Mouse (Mus musculus): ENCODE results near the gene Dnase2b.

Gene Dnase2b

DNA sequence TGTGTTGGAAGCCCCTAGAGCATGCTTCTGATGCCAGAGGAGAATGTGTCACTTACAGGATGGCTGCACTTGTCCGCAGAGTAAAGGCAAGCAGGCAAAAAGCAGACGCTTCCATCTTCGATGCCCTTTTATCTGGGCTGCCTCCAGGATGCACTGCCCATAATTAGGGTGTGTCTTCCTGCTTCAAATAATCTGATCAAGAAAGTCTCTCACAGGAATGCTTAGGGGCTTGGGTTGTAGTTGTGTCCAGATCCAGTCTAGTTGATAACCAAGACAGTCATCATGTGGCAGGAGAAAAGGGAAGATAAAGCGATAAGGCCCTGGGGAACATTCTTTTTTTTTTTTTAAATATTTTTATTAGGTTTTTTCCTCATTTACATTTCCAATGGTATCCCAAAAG lies at the start of gene Dnase2b:
Gene Dnase2b (minus strand): TSS at position 101 of the 400 bp plus-strand sequence.
- no peak for DNase-seq (ENCODE audit: extremely low spot score)

DNA sequence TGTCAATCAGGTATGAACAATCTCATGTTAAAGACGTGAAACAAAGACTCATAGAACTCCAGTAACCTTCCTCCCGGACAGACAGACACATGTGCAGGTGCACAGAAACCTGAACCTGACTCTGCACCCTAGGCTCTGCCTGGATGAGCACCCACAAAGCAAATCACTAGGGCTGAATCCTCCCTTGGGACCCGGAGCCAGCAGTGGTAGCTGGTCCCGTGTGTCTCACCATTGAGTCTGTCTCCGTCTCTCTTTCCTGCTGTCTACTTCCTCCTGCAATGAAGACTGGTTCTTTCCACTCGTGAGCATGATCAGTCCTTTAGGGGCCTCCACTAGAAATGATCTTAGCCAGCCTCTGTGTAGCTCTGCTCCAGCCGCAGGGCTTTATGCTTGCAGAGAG lies 46.5 kb upstream of the Dnase2b start:
- no peak for DNase-seq (ENCODE audit: extremely low spot score)

DNA sequence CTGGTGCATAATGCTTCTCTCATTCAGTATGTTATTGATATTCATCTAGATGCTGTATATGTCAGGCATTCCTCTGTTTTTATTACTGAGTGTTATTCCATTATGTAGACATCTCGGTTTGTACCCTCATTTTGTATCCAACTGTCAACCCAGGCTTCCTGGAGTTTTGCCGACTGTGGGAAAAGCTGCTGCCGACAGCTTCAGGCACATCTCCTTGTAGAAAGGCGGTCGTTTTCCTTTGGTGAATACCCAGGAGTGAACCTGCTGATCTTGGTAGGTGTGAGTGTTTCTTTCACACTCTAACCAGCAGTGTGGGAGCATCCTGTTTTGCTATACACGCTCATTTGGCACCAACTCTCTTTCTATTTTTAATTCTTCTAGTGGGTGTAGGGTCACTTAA lies 45.6 kb upstream of the Dnase2b start:
- DNase-seq (ENCODE audit: extremely low spot score) = no peak

DNA sequence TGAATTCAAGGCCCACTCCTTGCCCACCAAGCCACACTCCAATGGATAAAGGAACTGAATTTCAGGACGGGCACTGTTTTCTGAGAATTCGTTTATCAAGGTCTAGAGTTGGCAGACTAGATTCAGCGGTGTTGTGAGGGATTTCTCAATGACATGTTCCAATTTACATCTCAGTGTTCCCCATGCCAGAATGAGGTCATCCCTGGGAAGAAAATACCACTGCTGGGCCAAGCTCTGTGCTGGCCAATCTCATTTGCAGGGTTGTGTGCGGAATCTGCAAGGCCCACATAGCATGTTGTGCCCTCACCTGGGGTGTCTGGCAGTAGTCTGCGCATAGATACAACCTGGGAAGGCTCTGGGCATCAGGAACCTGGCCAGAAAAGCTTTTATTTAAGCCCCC lies 43.9 kb upstream of the Dnase2b start:
- DNase-seq (ENCODE audit: extremely low spot score) = no peak

DNA sequence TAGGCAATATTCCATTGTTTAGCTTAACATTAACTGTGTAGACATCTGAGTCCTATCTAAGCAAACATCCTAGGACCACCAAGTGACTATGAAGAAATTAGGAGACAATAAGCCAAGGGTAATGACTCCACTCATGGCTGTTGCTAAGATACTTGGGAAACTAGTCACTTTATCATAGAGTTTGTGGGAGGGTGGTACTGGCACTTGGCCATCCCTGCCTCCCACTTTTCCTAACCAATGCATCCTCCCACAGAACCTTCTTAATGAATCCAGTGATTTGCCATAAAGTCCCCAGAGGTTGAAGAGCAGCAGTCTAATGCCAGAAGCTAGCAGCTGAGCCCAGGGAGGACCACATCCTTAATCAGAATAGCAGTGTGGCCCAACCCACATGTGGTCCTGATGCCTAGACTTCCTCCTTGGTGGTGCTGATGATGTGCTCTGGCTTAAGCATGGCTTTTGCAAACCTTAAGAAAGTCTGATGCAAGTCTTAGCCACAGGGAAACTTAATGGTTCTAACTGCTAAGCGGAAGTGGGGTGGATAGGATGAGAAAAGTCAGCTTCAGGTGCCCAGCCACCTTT lies 42.8 kb upstream of the Dnase2b start:
- DNase-seq (ENCODE audit: extremely low spot score) = no peak

DNA sequence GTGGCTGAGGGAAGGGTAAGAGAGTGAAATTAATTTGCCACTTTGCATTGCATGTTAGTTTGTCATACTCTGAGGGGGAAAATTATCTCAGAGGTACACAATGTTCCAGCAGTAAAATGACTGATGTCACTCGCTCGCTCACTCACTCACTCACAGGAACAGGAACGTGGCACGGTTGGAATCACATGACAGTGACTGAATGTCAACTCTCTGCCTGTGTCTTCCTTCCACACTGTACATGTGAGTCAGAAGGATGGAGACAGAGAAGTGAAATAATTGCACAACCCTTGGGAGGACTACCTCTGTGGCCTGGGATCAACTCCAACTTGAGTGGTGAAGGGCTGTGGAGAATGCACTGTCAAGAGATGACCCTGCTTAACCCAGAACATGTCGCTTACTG lies 42.0 kb upstream of the Dnase2b start:
- no peak for DNase-seq (ENCODE audit: extremely low spot score)

DNA sequence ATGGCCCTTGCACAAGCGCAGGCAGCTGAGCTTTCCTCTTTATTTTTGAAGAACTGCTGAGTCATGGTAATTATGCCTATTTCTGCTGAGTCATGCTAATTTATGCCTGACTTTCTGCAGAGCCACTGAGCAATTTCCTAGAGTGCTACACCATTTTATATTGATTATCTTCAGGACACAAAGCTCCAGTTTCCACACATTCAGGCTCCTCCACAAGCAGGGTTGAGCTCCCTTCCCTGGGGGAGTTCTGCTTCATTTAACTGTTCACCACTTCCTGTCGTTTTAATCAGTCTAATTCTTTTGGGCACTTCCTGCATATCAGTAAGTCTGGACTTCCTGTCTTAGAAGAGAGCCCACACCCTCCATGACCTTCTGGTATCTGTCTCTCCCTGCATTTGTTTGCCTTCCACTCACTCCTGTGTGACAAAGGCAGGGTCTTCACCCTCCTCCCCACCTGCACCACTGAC lies 39.7 kb upstream of the Dnase2b start:
- no peak for DNase-seq (ENCODE audit: extremely low spot score)

DNA sequence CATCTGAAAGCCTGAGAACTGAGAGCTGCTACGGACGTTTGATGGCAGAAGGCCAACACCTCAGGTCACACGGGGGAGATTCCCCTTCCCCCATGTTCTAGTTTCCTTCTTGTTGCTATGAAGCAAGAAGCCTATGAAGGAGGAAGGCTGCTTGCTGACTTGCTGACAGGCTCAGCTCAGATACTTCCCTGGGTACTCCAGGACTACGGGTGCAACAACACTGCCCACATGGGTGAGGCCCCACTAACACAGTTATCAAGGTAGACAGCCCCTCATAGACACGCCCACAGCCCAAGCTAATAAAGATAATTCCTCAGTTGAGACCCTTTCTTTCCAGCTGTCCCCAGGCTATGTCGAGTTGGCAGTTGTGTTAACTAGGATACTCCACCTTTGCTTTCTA lies 38.3 kb upstream of the Dnase2b start:
- no peak for DNase-seq (ENCODE audit: extremely low spot score)

DNA sequence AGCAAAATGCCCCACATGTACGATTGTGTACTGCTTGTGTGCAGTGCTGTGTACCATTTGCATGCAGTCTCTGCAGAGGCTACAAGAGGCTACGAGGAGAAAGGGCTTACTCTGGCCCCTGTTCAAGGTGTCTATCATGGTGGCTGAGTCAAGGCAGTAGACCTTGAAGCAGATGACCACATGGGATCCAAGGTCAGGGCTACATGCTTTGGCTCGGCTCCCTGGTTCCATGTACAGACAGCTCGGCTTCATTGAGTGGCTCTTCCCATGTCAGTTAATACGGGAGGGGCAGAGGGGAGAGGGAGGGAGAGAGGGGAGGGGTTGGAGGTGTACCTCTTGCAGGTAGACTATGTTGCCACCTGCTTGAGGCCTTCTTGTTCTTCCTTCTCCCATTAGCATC lies 37.0 kb upstream of the Dnase2b start:
- DNase-seq (ENCODE audit: extremely low spot score) = no peak

DNA sequence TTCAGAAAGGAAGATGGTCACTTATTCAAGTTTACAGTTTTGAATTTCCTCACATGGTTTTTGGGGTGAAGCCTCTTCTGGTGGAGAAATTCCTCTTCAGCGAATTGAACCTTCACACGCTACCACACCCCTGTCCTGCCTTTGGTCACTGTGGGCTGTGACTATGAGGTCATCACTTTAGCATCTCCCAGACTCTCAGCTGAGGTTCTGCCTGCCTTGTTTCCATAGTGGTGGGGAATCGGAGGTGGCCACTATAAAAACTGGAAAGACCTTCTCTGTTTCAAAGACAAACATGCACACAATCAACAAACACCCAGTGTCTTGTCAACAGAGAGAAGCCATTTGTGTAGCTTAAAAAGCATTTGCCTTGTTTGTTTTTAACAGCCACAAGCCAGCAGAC lies 35.8 kb upstream of the Dnase2b start, which contains the start of gene 4930503B20Rik:
Gene 4930503B20Rik (minus strand): TSS at position 101 of the 400 bp plus-strand sequence.
- DNase-seq (ENCODE audit: extremely low spot score) = no peak

DNA sequence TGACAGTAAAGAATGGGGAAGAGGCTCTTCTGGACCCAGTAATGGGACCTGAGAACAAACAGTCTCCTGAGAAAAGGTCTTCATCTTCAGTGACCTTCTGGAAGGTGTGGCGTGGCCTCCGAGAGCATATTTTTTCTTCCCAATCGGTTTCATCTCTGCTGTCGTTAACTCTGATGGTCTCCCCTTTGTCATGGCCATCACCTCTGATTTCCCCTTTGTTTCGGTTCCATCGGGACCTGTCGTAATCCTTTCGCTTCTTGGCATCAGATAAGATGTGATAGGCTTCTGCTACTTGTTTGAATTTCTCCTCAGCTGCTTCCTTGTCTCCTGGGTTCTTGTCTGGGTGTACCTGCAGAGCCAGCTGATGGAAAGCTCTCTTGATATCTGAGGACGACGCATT lies 35.3 kb upstream of the Dnase2b start:
- no peak for DNase-seq (ENCODE audit: extremely low spot score)

DNA sequence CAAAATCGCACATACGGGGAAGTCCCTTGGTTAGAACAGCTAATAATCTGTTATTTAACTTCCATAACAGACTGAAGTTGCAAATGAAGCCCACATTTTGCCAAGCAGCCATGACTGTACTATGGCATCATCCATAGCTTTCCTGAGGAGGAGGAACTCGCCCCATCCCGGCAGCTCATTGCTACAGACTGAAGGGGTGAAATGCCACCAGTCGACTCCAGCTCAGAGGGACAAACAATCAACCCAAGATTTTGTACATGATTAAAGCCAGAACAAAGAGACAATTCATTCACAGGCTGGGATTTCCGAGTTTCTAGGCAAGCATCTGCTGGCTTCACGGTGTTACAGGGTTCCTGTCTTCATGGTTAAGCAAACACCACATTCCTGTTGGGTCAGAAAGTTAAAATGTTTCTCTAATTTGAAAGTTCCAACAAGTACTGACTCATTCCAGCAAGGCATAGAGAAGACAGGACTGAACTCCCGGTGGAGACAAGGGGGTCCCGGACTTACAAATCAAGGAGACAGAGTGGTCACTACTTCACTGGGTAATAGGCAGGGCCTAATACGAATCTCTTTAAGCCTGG lies 34.0 kb upstream of the Dnase2b start:
- no peak for DNase-seq (ENCODE audit: extremely low spot score)

DNA sequence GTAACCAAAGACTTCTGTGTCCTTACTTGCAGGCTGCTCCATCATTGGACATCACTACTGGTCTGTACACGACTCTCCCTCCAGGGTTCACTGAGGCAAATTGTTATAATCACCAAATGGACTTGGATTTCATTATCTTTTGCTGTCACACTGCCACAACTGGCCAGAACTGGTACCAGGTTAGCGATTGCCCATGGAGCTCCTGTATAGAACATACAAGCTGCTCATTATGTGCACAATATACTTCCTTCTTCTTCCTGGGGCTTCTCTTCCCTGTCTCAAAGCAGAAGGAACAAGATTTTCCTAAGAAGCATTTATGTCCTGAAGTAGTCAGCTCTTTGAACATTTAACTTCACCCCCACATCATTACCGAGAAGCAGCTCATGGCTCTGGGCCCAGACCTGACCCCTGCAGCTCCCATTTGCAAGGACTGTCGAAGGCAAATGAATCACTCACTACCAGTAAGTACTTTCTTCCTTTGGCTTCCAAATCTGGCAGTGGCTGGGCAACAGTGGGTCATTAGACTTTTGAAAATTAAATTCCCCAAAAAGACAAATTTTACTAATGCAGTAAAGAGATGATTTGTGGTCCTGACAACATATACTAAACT lies 26.5 kb upstream of the Dnase2b start:
- no peak for DNase-seq (ENCODE audit: extremely low spot score)

DNA sequence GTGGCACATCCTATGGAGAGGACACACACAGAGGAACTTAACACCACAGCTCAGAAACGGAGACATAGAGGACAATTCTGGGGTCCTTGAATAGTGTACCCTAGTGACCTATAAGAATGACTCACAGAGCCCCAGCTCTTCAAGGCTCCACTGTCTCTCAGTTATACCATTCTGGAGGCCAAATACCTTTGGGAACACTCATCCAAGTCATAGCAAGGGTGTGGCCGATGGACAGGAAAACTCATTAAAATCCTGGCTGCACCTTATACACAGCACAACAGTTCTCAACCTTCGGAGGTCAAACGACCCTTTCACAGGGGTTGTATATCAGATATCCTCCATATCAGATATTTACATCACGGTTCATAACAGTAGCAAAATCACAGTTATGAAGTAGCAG lies 17.1 kb upstream of the Dnase2b start:
- DNase-seq (ENCODE audit: extremely low spot score) = no peak

DNA sequence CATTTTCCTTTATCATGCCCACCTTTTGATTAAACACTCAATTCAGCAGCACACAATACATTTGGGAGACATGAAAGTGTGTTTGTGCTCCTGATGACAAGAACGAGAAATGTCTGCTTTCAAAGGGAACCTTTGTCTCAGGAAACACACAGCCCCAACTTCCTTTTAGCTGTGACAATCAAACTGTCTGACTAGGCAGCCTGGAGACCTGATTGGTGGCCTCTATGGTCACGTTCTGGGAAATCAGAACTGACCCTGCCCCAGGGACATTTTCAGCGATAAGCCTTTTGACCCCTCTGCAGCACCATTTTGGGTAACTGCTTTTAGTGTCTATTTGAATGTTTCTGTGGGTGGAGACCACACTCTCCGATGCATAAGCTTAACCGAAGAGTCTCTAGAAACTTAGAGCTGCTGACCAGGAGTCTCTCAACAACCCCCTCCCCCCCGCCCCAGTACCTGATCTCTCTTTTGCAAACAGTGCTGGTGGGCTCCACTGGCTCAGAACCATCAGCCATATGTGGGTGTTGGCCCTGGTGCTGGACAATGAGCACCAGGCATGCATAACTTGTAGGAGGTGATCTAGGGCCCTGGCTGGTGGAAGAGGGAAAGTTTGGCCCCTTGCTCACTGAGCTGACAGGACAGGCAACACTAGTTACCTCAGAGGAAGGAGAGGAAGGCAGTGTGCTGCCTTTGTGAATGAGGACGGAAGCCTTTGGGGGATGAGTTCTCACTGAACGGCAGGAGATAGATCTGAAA lies 13.0 kb upstream of the Dnase2b start:
- no peak for DNase-seq (ENCODE audit: extremely low spot score)

DNA sequence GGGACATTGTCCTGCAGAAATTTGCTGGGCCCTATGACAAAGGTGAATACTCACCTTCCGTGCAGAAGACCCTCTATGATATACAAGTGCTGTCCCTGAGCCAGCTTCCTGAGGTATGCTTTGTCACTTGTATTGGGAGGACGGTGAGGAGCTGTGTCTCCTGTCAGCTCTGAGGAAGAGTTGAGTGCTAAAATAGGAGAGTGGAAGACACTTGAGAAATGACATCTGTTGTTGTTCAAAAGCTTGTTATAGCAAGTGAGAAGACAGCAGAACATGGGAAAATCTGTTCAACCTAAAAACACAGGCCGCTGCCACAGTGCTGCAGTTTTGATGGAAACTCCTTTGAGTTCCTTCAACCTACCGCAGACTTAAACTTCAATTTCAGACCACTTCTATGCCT lies 10.4 kb upstream of the Dnase2b start:
- no peak for DNase-seq (ENCODE audit: extremely low spot score)

DNA sequence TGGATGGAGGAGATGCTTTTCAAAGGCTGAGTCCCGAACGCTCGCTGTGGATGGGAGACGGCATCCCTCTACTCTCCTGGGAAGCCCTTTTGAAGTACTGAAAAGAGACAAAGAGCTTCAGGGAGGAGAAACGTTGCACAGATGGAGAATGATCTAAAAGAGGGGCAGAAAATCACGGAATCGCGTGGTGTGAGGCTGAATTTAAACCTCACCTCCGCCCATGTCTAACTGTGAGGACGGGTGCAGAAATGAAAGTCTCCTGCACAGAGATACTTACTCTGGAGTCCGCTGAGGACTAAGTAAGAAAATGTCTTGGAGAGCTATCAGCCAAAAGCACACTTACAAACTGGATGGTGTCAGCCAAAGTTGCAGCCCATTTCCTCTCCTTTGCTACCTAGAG lies 6.6 kb upstream of the Dnase2b start:
- no peak for DNase-seq (ENCODE audit: extremely low spot score)

DNA sequence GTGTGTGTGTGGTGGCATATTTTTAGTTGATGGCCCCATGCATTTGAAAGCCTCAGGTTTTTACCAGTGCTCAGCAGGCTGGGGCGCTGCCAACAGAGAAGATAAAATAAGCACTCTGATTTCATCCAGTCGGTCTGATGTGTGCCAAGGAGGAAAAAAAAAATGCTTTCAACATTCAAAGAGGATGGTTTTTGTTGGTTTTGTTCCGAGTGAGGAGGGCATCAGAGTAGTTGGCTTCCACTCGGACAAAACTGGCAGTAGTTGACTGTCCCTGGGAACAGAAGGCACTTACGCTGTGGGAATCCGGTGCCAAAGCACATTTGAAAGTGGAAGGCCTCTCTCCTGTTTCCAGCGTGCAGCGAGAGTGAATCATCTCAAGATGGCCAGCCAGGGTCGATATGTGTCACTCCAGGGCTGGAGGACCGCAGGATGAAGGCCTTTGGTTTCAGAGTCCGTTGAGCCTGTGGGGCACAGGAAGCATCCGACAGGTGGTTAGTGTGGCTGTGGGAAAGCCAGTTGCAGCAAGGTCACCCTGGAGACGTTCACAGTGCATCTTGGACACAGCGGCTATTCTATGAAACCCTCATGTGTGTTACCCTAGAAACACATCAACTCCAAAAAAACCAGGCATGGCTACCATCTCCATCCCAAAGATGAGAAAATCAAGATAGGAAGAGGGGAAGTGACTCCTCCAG lies 5.3 kb upstream of the Dnase2b start:
- no peak for DNase-seq (ENCODE audit: extremely low spot score)

DNA sequence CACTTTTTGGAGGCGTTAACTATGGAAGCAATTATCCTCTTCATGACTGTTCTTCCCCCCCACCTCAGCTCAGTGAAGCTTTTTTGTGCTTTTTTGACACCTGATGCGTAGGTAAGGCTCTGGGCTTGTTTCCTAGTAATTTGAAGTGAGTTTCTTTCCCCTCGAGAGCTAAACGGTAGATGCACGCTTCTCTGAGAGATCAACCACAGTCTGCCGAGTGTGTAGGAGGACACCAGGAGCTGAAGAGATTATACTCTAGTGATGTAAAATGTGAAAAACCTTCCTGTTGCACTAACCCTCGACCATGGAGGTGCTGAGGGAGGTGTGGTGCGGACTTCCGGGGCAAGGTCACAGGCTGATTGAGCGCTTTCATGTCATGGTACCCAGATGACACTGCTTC lies 4.7 kb upstream of the Dnase2b start:
- no peak for DNase-seq (ENCODE audit: extremely low spot score)

DNA sequence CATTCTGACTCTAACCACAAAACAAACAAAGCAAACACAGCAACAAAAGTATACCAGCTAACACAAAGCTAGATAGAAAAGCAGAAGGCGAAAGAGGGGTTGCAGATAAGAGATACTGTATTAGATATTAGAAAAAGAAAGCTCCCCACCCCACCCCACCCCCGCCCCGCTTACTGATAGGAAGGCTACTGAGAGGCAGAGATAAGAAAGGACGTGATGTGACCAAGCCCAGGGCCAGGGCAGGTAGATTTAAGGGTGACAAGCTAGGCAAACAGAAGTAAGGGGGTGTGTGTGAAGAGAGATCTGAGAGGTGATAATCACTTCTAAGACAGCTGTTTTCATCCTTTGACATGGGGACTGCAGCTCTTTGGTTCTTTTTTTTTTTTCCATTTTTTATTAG lies 3.0 kb upstream of the Dnase2b start:
- no peak for DNase-seq (ENCODE audit: extremely low spot score)

DNA sequence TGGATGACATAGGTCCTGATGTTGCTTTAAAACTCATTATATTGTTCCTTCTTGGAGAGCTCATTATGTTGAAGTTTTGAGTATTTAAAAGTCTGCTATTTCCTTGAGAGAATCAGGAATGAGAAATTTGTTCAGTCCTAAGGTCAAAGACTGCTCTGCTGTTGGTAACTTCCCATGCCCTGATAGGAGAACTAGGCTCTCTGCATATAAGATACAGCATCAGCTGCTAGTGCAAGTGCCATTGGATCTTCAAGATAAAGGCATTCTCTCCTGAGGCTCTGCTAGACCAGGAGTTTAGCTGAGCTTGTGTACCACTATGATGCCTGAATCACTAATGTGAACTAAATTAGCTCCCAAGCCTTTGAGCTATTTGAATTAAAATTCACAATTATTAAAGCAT lies 2.5 kb upstream of the Dnase2b start:
- no peak for DNase-seq (ENCODE audit: extremely low spot score)
